Mouse (Mus musculus) heart, postnatal 25 days (tissue): ENCODE results near the gene Mpv17l2. TPM values are rescaled to one million over a fixed set of nuclear protein-coding genes. Genes with fewer than 3 reads are reported as not detected.

Experiments
- microRNA-seq: library from miRNA; unstranded; fragments of <30 nt; microRNA quantifications from one replicate; pipeline ENCODE4 v1.2.0, GENCODE M21; 2022
- total RNA-seq, 2 experiments: library from RNA; stranded (reverse); gene quantifications; 2 replicates each; pipeline ENCODE4 v1.2.3; 2021

The Mpv17l2 gene
- total RNA-seq, 2 experiments from 2014 or later, result 26.7 to 28.0 TPM

Small RNA genes lying within 50 kb of the gene (microRNA-seq; reads per million reads assigned to microRNA genes)
- not detected for gene Mir7240

Other genes with a start within 250 kb of the Mpv17l2 start
- 100 to 1,000 TPM; 130 to 135 TPM for gene Fkbp8, start 233.2 kb downstream of the Mpv17l2 start, total RNA-seq
- 10 to 100 TPM; 73.6 to 76.6 TPM for gene Kxd1, start 233.0 kb downstream of the Mpv17l2 start, total RNA-seq
- 10 to 100 TPM; 11.7 to 13.3 TPM for gene Ell, start 221.5 kb downstream of the Mpv17l2 start, total RNA-seq
- 10 to 100 TPM; 21.5 to 25.1 TPM for gene Isyna1, start 166.6 kb downstream of the Mpv17l2 start, total RNA-seq
- gene Ssbp4, start 152.1 kb downstream of the Mpv17l2 start, total RNA-seq, result 10 to 100 TPM; 37.0 to 37.7 TPM
- 1 to 10 TPM; 1.4 to 1.5 TPM for gene Lrrc25, start 144.8 kb downstream of the Mpv17l2 start, total RNA-seq
- under 1 TPM; 0.56 to 0.73 TPM for gene Gdf15, start 128.5 kb downstream of the Mpv17l2 start, total RNA-seq
- 10 to 100 TPM; 46.8 to 47.5 TPM for gene Pgpep1, start 100.6 kb downstream of the Mpv17l2 start, total RNA-seq
- 10 to 100 TPM; 60.6 to 62.9 TPM for gene Lsm4, start 87.7 kb downstream of the Mpv17l2 start, total RNA-seq
- gene Jund, start 62.0 kb downstream of the Mpv17l2 start, total RNA-seq, result 100 to 1,000 TPM; 136 to 141 TPM
- gene Iqcn, start 57.5 kb downstream of the Mpv17l2 start, total RNA-seq, result not detected
- not detected for gene Gm3336, start 42.4 kb downstream of the Mpv17l2 start, total RNA-seq
- 1 to 10 TPM; 2.5 to 3.7 TPM for gene Pde4c, start 37.2 kb downstream of the Mpv17l2 start, total RNA-seq
- gene Rab3a, start 6.3 kb downstream of the Mpv17l2 start, total RNA-seq, result 10 to 100 TPM; 49.7 to 57.6 TPM
- gene Pik3r2, start 15.8 kb upstream of the Mpv17l2 start, total RNA-seq, result 10 to 100 TPM; 21.8 to 25.5 TPM
- gene Mast3, start 44.1 kb upstream of the Mpv17l2 start, total RNA-seq, result 1 to 10 TPM; 5.2 to 6.3 TPM
- not detected for gene Il12rb1, start 47.5 kb upstream of the Mpv17l2 start, total RNA-seq
- 10 to 100 TPM in 1 of 2 experiments, 1 to 10 TPM in 1; 9.2 to 10.2 TPM for gene Arrdc2, start 78.8 kb upstream of the Mpv17l2 start, total RNA-seq
- 1 to 10 TPM; 8.1 to 8.6 TPM for gene Kcnn1, start 102.3 kb upstream of the Mpv17l2 start, total RNA-seq
- 10 to 100 TPM; 46.6 to 47.7 TPM for gene Ccdc124, start 113.0 kb upstream of the Mpv17l2 start, total RNA-seq
- gene Slc5a5, start 131.8 kb upstream of the Mpv17l2 start, total RNA-seq, result not detected
- gene Rpl18a, start 136.5 kb upstream of the Mpv17l2 start, total RNA-seq, result 100 to 1,000 TPM; 838 to 880 TPM
- gene Map1s, start 145.0 kb upstream of the Mpv17l2 start, total RNA-seq, result 10 to 100 TPM; 20.7 to 21.2 TPM